Mouse (Mus musculus): Measurements from ENCODE around the gene Mef2b.

Gene Mef2b

DNA sequence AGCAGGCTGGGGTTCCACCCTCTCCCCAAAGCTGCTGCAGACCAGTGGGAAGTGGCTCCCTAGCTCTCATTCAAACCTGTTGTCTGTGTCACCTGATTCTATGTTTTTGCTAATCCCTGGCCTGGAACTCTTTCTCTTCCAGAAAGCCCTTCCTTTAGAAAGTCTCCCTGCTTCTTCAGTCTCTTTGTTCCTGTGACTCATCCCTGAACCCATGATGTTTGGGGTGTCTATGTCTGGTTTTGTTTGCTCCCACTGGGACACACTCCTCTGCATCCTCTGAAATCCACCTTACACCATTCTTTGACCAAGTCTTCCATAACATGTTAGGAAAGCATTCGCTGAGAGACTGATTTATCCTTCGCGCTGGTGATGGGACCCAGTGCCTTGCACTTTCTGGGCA, 9.4 kb upstream of the Mef2b start:
- in situ Hi-C loops (cut with MboI; ENCODE audit: unreplicated experiment in 2 of 2), result no loop called here

DNA sequence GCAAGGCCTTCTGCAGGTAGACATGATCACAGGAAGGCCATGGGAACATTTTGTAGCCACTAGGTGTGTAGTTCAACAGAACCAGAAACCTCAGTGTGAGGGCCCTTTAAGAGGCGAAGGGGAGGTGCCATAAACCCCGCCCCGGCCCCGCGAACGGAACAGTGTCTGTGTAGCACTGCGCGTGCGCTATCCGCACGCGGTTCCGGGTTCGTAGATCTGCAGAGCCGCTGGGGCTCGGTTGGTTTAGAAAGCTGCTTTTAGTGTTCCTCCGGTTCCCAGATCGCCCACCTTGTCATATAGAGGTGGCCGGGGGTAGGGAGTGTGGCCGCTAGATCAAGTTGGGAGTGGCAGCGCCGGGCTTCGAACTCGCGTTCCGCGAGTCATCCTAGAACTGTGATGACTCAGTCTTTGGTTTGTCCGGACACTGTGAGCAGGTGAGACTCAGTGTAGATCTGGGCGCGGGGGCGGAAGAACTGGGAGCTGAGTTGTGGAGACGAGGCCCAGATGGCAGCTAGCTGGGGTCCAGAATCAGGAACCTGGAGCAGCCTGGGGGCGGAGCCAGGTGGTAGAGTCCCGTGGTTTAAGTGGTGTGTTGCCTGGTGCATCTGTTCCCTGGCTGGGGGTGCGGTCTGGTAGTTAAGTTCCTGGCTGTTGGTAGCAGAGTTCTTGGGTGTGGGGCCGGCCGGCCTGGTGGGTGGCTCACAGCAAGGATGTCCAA, 8.2 kb upstream of the Mef2b start, which contains the start of gene Nr2c2ap:
Gene Nr2c2ap, plus strand, starts transcription at position 168 of the 718 bp plus-strand sequence.
- in situ Hi-C loops (cut with MboI; ENCODE audit: unreplicated experiment in 2 of 2), result no loop called here

DNA sequence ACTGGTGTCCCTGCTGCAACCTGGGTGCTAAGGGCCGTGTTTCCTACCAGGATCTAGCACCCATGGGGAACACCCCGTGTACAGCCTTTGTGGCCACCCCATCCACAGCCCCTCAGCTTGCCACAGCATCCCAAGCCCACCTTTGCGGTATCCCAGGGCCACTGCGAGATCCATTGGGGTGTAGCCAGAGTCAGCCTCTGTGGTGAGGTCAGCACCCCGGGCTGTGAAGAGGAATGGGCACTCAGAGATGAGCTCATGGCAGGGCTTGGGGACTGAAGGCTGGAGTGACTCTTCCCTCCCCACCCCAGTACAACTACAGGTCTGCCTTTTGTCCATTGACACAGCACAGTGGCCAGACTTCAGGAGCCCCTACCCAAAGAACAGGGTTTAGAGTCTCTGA, 5.4 kb upstream of the Mef2b start:
- in situ Hi-C loops (cut with MboI; ENCODE audit: unreplicated experiment in 2 of 2), result no loop called here

DNA sequence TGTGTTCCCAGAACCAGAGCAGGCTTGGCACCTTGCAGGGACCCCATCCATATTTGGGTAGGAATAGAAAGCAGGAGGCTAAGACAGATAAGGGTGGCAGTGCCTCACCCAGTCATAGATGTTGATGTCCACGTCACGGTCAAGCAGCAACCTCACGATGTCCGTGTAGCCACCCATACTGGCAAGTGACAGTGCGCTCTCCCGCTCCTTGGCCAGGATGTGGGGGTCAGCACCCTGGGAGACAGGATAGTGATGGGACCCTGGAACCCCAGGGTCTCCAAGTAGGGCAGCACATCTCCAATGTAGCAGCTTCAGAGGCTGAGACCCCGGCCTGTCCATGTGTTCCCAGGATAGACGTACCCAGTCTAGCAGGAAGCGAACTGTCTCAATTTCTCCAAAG, 4.6 kb upstream of the Mef2b start:
- in situ Hi-C loops (cut with MboI; ENCODE audit: unreplicated experiment in 2 of 2), result no loop called here

DNA sequence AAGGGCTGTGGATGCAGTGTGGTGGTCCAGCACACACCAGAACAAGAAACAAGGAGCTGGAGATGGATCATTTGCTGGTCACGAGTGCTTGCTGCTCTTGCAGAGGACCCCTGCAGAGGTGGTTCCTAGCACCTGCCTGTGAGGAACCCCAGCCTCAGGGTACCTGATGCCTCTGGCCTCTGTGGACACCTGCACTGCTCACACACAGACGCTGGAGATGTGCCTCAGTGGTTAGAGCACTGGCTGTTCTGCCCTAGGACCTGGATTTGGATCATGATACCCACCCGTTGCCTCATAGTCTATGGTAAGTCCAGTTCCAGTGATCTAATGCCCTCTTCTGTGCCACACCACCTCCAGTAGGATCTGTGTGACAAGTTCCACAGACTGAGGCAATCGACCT, 2.9 kb upstream of the Mef2b start:
- in situ Hi-C loops (cut with MboI; ENCODE audit: unreplicated experiment in 2 of 2), result no loop called here

DNA sequence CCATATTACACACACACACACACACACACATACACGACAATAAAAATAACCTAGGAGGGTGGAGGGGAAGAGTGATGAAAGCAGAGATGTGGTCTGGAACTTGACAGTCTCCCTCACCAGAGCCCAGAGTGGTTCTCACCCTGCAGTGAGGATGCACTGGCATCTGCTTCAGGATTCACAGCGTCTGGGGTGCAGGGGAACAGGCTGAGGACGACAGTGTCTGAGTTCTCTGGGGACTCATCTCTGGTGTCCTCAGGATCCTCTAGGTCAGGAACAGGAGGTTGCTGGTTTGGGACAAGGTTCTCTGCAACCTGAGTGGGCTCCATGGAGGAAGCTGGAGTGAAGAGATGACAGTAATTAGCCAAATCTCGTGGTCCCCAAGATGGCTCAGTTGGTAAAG, 1.6 kb upstream of the Mef2b start:
- in situ Hi-C loops (cut with MboI; ENCODE audit: unreplicated experiment in 2 of 2), result no loop called here

DNA sequence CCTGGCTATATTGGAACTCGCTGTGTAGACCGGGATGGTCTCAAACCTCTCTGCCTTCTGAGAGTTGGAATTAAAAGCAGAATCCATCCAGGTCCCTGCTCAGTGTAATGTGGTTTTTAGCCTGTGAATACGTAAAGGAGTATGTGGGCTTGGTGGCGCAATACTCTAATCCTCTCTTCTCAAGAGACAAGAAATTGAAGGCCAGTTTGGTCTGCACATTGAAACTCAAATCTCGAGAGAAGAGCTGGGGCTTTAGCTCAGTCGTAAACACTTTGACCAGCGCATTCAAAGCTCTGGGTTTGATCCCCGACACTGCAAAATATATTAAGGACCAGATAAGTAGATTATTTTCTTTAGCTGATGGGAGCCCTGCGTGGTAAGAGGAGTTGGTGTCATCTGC, 470 bp downstream of the Mef2b start:
- in situ Hi-C loops (cut with MboI; ENCODE audit: unreplicated experiment in 2 of 2), result no loop called here

DNA sequence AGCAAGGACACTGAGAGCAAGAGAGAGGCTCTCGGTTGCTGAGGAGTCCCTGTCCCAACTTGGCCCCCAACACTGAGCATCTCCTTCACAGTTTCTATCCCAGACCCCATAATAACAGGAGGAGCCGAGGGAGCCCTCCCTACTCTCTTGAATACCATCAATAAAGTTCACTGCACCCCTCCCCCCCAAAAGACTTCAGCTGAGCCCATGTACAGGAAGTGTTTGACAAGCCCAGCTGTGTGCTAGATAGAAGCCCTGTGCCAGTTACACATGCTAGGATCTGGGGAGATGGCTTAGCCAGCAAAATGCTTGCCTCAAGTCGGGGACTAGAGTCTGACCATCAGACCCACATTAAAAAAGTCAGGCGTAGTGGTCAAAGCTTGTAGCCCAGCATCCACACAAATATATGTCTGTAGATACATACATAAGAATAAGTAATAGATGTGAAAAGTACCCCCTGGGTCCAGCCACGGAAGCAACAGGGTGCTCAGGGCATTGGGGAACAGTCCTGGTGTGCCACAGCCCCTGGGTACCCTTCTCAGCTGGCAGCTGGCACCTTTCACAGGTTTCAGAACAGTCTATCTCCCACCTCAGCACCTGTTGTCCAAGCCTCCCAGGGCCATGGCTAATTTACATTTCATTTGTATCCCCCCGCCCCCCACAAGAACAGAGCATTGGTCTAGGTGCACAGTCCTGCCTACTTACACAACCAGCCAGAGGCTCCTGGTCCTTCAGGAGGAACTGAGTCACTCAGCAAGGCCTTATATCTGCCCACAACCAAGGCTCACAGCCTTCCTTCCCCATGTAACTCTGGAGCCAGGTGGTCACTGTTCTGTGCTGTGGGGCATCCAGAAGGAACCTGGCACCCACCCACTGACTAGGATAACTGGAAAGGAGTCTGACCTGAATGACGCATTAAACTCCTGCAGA, 8.4 kb downstream of the Mef2b start:
- in situ Hi-C loops (cut with MboI; ENCODE audit: unreplicated experiment in 2 of 2), result no loop called here

DNA sequence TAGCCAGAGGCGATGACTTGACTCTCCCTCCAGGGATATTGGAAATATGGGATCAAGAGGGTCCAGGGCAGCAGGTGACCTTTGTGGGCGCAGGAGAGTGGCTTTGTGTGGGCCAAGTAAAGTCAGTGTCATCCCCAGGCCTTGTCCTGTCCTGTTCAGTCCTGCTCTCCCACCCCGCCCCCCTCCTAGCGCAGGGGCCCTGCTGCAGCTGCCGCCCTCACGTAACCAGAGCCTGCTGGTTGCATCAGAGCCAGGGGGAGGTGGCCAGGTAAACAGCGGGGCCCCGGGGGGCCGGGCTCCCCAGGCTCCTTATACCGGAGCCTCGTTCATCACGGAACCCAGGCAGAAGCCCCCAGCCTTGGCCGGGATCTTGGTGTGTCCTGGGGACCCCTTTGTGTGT, 10.6 kb downstream of the Mef2b start:
- in situ Hi-C loops (cut with MboI; ENCODE audit: unreplicated experiment in 2 of 2), result no loop called here

DNA sequence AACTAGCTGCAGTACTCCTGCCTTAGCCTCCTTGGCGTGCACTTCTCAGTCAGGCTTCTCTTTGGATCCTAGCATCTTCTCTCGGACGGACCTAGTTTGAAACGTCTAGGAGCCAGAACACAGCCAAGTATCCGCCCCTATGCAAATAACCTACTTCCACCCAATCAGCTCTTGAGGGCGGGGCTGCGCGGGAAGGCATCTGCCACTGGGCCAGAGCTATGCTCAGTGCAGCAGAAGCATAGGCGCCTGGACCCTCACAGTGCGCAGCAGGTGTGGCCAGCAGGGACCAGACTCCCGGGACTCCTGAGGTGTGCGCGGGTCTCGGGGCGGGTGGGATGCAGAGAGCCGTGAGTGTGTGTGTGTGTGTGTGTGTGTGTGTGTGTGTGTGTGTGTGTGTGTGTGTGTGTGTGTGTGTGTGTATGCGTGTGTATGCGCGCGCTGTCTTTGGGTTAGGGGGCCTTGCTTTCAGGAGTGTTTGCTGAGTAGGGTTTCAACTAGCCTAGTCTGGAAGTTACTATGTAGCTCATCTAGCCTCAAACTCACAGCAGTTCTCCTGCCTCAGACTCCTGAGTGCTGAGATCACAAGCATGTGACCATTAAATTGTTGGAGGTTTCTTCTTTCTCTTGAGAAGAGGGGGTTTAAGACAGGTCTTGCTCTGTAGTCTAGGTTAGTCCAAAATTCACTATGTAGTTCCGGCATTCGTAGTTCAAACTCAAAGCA, 13.2 kb downstream of the Mef2b start:
- in situ Hi-C loops (cut with MboI; ENCODE audit: unreplicated experiment in 2 of 2), result no loop called here

DNA sequence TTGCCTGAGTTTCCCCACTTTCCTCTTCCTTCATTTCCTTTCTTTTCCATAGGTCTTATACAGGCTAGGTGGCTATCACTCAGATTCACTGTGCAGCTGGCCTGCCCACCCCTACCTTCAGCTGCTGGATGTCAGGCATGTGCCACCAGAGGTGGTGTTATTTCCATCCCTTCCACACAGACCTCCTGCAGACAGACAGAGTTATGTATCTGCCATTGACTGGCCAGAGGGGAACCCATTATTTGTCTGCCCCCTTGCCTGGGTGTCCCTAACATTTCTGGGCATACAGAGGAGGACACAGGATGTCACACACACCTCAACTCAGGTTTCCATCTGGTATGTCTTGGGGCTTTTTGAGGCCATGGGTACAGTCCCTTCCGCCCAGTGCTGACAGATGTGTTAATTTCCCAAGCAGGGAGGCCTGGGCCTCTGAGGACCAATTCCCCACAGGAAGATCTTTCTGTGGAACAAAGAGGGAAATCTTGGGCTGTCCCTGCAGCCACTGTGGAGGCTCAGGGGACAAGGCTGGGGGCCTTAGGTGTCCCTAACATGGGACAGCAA, 17.8 kb downstream of the Mef2b start:
- in situ Hi-C loops (cut with MboI; ENCODE audit: unreplicated experiment in 2 of 2), result no loop called here

DNA sequence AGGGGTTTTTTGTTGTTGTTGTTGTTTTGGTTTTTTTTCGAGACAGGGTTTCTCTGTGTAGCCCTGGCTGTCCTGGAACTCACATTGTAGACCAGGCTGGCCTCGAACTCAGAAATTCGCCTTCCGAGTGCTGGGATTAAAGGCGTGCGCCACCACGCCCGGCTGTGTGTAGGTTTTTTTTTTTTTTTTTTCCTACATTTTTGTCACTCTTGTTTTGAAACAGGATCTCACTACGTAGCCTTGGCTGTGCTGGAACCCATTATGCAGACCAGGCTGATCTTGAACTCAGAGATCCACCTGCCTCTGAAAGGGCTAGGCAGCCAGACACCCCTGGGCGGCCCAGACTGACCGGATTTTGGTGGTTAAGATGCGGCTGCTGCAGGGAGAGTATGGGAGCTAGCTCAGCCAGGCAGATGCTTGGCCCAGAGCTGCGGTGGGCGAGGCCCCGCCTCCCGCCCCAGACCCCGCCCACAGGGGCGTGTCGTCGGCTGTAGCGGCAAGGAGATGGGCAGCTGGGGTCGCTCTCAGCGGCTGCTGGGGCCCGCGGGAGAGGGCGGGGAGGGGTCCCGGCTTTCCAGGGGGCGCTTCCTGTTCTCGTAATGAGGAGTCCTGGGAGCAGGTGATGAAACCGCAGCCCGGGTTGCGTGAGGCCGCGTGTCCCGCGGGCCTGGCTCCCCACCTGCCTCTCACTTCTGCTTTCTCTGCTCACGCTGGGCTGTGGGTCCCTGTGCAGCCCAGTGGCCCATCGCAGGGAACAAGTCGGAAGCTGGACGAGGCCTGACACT, 18.8 kb downstream of the Mef2b start:
- in situ Hi-C loops (cut with MboI; ENCODE audit: unreplicated experiment in 2 of 2), result no loop called here

DNA sequence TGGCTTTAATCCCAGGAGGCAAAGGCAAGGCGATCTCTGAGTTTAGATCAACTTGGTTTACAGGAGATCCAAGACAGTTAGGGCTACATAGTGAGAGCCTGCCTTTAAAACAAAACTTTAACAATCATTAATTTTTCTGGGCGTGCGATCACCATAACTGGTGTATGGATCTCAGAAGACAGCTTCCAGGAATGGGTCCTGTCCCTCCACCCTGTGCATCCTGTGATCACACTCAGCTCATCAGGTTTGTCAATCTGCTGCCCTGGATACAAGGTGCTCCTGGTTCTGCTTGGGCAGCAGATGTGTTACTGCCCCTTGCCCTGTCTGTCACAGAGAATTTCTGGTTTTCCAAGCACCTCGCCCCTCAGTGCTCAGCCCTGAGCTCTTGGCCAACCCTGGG, 19.7 kb downstream of the Mef2b start:
- in situ Hi-C loops (cut with MboI; ENCODE audit: unreplicated experiment in 2 of 2), result no loop called here

DNA sequence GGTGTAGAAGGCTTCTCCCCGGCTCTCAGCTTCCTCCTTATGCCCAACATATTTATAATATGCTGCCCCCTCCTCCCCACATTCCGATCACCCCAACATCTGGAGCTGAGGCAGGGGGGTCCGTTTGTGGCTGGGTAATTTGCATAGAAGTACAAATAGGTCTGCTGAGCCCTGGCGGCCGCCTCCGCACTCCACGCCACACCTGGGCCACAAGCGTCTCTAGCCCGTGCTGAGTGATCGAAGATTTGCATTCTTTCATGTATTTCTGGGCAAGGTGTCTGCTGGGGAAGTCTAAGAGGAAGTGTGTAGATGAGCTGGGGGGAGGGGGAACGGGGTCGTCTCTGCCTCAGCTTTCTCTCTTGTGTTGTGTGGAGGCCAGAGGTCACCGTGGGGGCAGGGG, 20.5 kb downstream of the Mef2b start:
- in situ Hi-C loops (cut with MboI; ENCODE audit: unreplicated experiment in 2 of 2), result loop anchor here (5.0 to 10.0 kb wide), 2 partner anchors 155 to 238 kb away; no protein-coding TSS in a partner anchor

DNA sequence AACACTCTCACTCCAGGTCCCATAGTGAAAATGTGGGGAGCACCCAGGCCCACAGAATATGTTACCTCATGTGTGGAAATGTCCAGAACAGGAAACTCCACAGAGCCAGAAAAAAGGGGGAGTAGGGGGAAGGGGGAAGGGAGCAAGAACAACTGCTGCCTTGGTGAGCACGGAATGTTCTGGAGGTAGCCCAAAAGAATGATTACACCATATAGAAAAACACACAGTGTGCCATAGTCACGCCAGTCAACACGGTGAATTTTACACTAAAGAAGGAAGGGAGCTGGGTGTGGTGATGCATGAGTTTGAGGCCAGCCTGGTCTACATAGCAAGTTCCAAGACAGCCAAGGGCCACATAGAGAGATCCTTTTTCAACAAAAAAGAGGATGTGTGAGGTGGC, 23.8 kb downstream of the Mef2b start:
- in situ Hi-C loops (cut with MboI; ENCODE audit: unreplicated experiment in 2 of 2), result loop anchor here (5.0 to 10.0 kb wide), 2 partner anchors 159 to 241 kb away; no protein-coding TSS in a partner anchor

DNA sequence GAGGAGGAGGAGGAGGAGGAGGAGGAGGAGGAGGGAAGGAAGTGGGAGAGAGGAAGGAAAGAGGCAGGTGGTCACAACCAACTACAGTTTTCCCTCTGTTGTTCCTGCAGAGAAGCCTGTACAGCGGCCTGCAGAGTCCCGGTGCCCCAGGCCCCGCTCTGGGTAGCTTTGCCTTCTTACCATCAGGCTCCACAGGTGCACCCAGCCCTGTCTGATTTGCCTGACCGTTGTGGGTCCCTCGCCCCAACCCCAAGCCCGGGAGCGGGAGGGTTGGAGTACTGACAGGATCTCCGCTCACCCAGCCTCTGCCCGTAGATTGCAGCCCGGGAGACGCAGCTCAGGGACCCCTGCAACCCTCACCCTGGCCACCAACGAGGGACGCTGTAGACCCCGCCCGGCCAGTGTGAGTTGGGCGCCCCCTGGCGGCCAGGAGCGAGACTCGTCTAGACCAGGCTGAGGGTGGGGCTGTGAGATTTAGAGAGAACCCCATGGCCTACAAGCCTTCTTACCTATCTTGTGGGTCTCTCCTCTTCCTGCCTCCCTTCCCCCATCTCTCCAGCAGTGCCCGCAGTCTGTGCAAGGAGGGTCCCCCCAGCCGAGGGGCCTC, 27.1 kb downstream of the Mef2b start:
- in situ Hi-C loops (cut with MboI; ENCODE audit: unreplicated experiment in 2 of 2), result loop anchor here (5.0 to 10.0 kb wide), 4 partner anchors 54 to 249 kb away; no protein-coding TSS in a partner anchor

DNA sequence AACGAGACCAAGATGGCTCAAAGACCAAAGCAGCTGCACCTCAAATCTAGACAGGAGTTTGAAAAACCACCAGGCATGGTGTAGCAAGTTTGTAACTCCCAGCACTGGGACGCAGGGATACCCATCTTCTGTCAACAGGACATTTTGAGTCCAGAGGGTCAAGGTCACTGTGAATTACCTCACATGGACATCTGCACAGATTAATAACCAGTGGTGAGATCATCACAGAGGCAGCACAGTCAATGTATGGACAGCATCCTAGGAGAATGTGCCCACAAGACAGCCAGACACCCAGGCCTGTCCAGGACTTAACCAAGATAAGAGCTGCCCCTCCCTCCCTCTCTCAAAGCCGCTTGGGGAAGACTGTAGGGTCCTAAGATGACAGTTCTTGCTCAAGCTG, 30.6 kb downstream of the Mef2b start:
- in situ Hi-C loops (cut with MboI; ENCODE audit: unreplicated experiment in 2 of 2), result no loop called here

DNA sequence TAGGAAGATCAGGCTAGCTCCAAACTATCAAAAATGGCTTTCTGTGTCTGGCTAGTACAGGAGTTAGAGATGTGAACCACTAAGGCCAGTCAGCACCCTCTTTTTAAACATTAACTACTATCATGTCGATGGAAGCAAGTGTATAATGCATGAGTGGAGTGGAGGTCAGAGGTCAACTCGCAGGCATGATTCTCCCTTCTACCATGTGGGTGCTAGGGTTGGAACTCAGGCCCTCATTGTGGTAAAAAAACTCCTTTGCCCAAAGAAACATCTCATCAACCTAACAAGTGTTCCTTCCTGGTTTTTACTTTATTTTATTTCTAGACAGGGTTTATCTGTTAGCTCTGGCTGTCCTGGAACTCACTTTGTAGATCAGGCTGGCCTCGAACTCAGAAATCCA, 31.2 kb downstream of the Mef2b start:
- in situ Hi-C loops (cut with MboI; ENCODE audit: unreplicated experiment in 2 of 2), result no loop called here

DNA sequence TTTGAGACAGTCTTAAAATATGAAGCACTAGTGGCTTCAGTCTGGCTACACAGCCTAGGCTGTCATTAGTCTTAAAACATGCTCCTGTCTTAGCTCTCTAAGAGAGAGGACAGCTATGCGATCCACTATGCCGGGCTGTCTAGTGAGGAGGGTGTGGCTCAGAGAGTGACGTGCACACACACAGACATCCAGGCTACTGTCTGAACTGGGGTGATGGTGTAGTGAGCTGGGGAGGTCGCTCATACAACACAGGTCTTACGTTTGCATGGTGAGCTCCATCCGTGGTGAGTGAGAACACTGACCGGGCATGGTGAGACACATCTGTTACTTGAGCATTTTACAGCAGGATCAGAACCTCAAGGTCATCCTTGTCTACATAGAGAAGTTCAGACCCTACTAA, 31.7 kb downstream of the Mef2b start:
- in situ Hi-C loops (cut with MboI; ENCODE audit: unreplicated experiment in 2 of 2), result no loop called here
